Mouse (Mus musculus): ENCODE data around the gene Gm45234.

DNA sequence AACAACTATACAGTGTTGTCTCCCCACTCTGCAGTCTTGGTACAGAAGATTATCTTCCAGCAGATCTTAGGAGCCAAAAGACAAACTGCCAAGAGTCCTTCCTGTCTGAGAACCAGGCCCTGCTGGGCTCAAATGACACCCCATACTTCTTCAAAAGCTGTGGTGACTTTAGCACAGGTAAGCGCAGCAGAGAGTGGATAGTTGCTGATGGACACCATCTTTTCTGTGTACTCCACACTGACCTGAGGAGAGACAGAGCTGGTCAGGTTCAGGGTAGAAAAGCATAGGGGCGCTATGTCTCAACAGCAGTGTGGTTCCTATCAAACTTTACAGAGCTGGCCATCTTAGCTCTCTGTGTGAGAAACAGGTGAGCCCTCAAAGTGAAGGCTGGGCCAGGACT, 51.4 kb downstream of the Gm45234 start:
- TF ChIP-seq POLR2A (IDR thresholded peaks at IDR 0.05; ENCODE audit: insufficient read length, low read depth), result no peak
- TF ChIP-seq CEBPB (IDR thresholded peaks at IDR 0.05; ENCODE audit: insufficient read depth, poor library complexity, severe bottlenecking), result no peak
- TF ChIP-seq USF1 (IDR thresholded peaks at IDR 0.05; ENCODE audit: low read depth), result no peak
- TF ChIP-seq TCF12 (IDR thresholded peaks at IDR 0.05; ENCODE audit: insufficient read depth, poor library complexity, severe bottlenecking), result no peak
- TF ChIP-seq POLR2AphosphoS2 (IDR thresholded peaks at IDR 0.05; ENCODE audit: insufficient read length, low read depth), result no peak
- TF ChIP-seq MAX (IDR thresholded peaks at IDR 0.05; ENCODE audit: low read depth), result no peak

All from myocyte (in vitro differentiated cells).